Mouse (Mus musculus) thymus, adult 2 months (tissue): Measurements from ENCODE around the gene Caln1.

Experiments
- CTCF ChIP-seq: fragments of 200-500 bp; IDR thresholded peaks from 2 replicates; pipeline ENCODE4 v1.5.1; 2012; ENCODE audit warnings: mild to moderate bottlenecking, control low read depth, low read length, moderate library complexity, borderline replicate concordance; ENCODE audit not compliant: control insufficient read depth, poor library complexity, insufficient read depth; ENCODE audit errors: extremely low read depth
- POLR2A ChIP-seq: fragments of 200-500 bp; IDR thresholded peaks from 2 replicates; pipeline ENCODE4 v1.6.1; 2012; ENCODE audit warnings: mild to moderate bottlenecking, low read length, control low read depth, moderate library complexity; ENCODE audit not compliant: control insufficient read depth, poor library complexity, insufficient read depth; ENCODE audit errors: extremely low read depth

GRCm38 (mm10) chr5:130395142-130395541 is 25.9 kb downstream of the Caln1 start:
- no peak for TF ChIP-seq CTCF
- no peak for TF ChIP-seq POLR2A
